Mouse (Mus musculus) megakaryocyte, embryonic 14.5 days (primary cell): ENCODE results near the gene Tac4. TPM values are rescaled to one million over a fixed set of nuclear protein-coding genes. Genes with fewer than 3 reads are reported as not detected.

Source experiments
- H3K27me3 ChIP-seq: replicated peaks from 2 replicates; pipeline ENCODE3; 2012; ENCODE audit warnings: inconsistent platforms
- H3K36me3 ChIP-seq: replicated peaks from 2 replicates; pipeline ENCODE3; 2012; ENCODE audit warnings: low read length, inconsistent platforms, mixed read lengths
- H3K4me1 ChIP-seq: 2 replicates; pipeline ENCODE4 v1.6.1; 2012; ENCODE audit warnings: inconsistent platforms
- H3K4me3 ChIP-seq: replicated peaks from 2 replicates; pipeline ENCODE3; 2012; ENCODE audit warnings: moderate library complexity, mild to moderate bottlenecking, inconsistent platforms
- H3K9me3 ChIP-seq: 2 replicates; pipeline ENCODE4 v1.6.1; 2012; ENCODE audit warnings: inconsistent platforms
- FLI1 ChIP-seq: IDR thresholded peaks from 2 replicates; pipeline ENCODE4 v1.6.1; 2012; ENCODE audit warnings: low read length, inconsistent platforms, mixed read lengths
- GATA1 ChIP-seq: IDR thresholded peaks from 3 replicates; pipeline ENCODE4 v1.6.1; 2012; ENCODE audit warnings: mixed read lengths, low read length, inconsistent platforms, borderline replicate concordance
- polyA plus RNA-seq: library from polyadenylated mRNA; stranded (reverse); fragments of >175 nt; gene quantifications from 2 replicates; pipeline ENCODE4 v1.2.3, GENCODE M21; 2012; ENCODE audit warnings: low replicate concordance; ENCODE audit not compliant: insufficient read depth

Tac4 gene
- polyA plus RNA-seq, 1 experiment: 1.3 TPM

DNA sequence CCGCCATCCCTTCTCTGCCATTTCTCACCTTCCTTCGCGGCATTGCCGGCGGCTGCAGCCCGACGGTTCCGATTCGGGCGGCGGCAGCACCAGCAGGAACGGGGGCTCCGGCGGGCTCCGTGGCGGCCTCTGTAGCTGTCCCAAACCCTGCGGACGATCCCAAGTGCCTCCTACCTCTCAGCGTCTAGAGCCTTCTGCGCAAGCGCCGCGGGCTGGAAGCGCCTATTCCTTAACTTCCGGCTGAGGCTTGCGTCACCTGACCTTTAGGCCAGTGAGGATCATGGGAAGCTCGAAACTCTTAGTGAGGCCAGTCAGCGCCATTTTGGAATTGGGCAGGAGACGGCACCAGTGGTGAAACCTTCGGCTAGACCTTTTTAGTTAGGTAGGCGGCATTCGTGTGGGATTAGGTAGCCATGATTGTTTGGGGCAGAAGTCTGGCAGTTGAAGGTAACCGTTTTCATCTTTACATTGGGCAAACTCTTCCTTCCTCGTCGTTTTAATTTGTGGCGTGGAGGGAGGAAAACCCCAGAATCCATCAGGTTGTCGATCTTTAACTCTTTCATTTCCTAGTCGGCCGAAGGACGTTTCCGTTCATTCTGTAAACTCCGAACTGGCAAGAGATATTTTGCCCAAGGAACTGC, 48.8 kb downstream of the Tac4 start, which contains the start of gene Kat7:
Gene Kat7 (minus strand): TSS at position 240 of the 641 bp plus-strand sequence.
- TF ChIP-seq FLI1: no peak
- peaks cover 39% of the 10 kb centered on the region for H3K4me1 ChIP-seq
- peak within 1 kb of the TSS; percentile 100 for H3K4me3 ChIP-seq
- H3K27me3 ChIP-seq: no peaks in the 10 kb centered on the region
- peaks cover 22% of the 10 kb centered on the region for H3K36me3 ChIP-seq
- H3K9me3 ChIP-seq: no peaks in the 10 kb centered on the region

DNA sequence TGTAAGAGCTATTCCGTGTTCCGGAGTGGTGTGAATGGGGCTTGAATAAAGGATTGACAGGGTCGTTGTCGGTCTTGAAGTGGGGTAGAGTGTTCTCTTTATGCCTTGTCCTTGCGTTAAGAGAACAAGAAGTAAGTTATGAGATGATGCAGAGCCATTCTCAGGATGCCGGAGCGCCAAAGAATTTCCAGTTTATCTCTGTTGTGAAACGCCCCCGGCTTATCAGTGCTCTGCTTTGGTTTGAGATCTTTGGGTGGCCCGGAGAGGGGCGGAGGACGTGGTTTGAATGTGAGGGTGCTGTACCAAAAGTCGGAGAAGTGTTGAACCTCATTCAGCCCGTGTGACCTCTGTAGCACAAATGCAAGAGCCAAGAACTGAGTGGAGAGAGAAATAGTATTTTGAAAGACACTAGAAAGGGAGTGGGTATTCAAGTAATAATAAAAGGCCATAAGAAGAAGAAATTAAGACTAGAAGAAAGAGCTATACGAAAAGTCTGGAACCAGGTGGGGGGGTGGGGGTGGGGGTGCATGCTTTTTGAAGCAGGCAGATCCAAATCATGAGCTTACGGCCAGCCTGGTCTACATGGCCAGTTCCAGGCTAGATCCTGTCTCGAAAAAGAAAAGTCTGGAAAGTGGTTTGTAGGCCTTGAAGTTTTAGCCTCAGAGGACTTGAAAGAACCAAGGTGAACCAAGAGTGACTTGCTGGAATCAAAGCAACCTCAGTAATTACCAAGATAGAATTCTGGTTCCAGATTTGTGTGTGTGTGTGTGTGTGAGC, 49.5 kb downstream of the Tac4 start:
- H3K4me1 ChIP-seq: peaks cover 42% of the 10 kb centered on the region
- peak overlapping the region; percentile 100 for H3K4me3 ChIP-seq
- H3K9me3 ChIP-seq: no peaks in the 10 kb centered on the region
- TF ChIP-seq FLI1 (no peak), GATA1 (no peak)
- peaks cover 15% of the 10 kb centered on the region for H3K36me3 ChIP-seq
- no peaks in the 10 kb centered on the region for H3K27me3 ChIP-seq

DNA sequence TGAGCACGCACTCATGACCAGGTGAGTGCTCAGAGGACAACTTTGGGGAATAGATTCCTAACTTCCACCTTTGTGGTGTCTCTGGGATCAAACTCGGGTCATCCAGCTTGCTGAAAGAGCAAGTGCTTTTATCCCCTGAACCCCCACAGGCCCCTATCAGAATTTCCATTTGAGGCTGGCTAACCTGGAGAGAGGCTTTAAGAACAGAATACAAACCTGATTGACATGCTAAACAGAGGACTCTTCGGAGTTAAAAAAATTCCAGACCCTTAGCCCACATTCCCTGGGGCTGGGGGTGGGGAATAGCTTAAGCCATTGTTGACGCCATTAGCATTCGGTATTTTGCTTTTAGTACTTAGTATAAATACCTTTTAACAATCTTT, 50.1 kb downstream of the Tac4 start:
- Histone ChIP-seq H3K4me1 (peaks cover 39% of the 10 kb centered on the region), H3K9me3 (no peaks in the 10 kb centered on the region), H3K4me3 (peak overlapping the region; percentile 100), H3K36me3 (peaks cover 9% of the 10 kb centered on the region), H3K27me3 (no peaks in the 10 kb centered on the region)
- no peak for TF ChIP-seq FLI1
- no peak for TF ChIP-seq GATA1

DNA sequence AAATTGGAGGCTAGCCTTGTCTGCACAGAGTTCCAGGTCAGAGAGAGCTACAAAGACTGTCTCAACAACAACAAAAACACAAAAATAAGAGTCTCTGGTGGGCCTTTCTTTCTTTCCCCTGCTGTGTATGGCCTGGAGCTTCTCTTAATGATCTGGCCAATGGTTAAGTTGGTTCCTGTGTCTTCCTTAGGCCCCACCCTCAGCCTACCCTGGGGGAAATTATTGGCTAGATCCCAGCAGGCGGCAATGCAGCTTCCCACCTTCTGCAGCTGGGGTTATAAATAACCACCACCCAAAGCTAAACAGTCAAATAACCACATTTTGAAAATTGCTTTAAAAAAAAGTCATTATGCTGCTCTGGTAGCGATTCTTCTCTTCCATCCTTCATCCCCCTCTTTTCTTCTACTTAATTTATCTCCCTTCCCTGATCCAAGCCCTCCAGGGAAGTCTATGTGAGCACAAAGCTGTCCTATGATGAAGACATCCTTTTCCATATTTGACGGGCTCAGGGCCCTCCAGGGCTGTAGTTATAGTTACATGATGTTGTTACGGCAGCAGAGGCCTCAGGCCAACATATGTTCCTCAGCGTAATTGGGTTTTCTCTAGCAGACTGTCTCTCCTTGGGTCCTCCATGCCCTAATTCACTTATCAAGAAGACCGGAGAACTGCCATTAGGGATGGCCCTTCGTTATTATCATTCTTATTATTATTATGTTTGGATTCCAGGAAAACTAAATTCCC, 54.1 kb downstream of the Tac4 start:
- no peaks in the 10 kb centered on the region for H3K36me3 ChIP-seq
- peaks cover 43% of the 10 kb centered on the region for H3K4me1 ChIP-seq
- no peak overlapping the region for H3K4me3 ChIP-seq
- H3K27me3 ChIP-seq: no peaks in the 10 kb centered on the region
- H3K9me3 ChIP-seq: no peaks in the 10 kb centered on the region
- TF ChIP-seq FLI1: no peak
- TF ChIP-seq GATA1: no peak

DNA sequence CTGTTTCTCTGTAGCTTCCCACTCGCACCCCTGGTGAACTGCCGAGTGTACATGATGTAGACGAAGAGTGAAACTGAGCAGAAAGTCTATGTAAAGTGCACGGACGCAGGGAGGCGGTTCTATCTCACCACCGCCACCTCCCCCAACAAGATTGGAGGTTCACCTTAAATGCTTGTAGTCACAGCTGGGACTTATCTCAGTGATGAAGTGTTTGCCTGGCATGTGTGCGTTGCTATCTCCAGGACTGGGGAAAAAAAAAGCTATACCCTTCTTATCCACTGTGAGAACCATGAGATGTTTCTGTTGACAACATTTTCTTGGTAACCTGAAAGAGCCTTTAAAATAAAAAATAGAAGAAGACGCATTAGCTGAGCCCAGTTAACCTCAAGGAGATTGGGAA, 56.8 kb downstream of the Tac4 start:
- TF ChIP-seq FLI1 (no peak), GATA1 (no peak)
- Histone ChIP-seq H3K27me3 (peaks cover 4% of the 10 kb centered on the region), H3K4me3 (no peak overlapping the region), H3K36me3 (no peaks in the 10 kb centered on the region), H3K9me3 (no peaks in the 10 kb centered on the region), H3K4me1 (peaks cover 37% of the 10 kb centered on the region)

Other genes with a start within 250 kb of the Tac4 start
- gene Pdk2, start 220.2 kb upstream of the Tac4 start, polyA plus RNA-seq: 35.1 and 38.6 TPM in 2 replicates
- gene Itga3, start 184.7 kb upstream of the Tac4 start, polyA plus RNA-seq: 0.08 TPM in 1 of 2 replicates, not detected in the other
- not detected in 2 replicates for gene Dlx3, start 141.4 kb upstream of the Tac4 start, polyA plus RNA-seq
- not detected in 2 replicates for gene Dlx4, start 115.3 kb upstream of the Tac4 start, polyA plus RNA-seq
- 0.48 and 11.7 TPM in 2 replicates for gene Kat7, start 48.7 kb downstream of the Tac4 start, polyA plus RNA-seq
- 42.4 and 44.8 TPM in 2 replicates for gene Fam117a, start 75.5 kb downstream of the Tac4 start, polyA plus RNA-seq
- 11.3 and 13.2 TPM in 2 replicates for gene Slc35b1, start 123.2 kb downstream of the Tac4 start, polyA plus RNA-seq
- 4.1 and 20.4 TPM in 2 replicates for gene Spop, start 152.6 kb downstream of the Tac4 start, polyA plus RNA-seq